Mouse (Mus musculus) kidney, adult 18-20 months (tissue): Measurements from ENCODE around the gene Kif3c.
A peak's percentile ranks its signal among the peaks of the same experiment; 100 is the strongest.

ENCODE experiments used
- DNase-seq: peaks from one replicate; pipeline ENCODE4 v3.0.0; 2021

Kif3c gene

DNA sequence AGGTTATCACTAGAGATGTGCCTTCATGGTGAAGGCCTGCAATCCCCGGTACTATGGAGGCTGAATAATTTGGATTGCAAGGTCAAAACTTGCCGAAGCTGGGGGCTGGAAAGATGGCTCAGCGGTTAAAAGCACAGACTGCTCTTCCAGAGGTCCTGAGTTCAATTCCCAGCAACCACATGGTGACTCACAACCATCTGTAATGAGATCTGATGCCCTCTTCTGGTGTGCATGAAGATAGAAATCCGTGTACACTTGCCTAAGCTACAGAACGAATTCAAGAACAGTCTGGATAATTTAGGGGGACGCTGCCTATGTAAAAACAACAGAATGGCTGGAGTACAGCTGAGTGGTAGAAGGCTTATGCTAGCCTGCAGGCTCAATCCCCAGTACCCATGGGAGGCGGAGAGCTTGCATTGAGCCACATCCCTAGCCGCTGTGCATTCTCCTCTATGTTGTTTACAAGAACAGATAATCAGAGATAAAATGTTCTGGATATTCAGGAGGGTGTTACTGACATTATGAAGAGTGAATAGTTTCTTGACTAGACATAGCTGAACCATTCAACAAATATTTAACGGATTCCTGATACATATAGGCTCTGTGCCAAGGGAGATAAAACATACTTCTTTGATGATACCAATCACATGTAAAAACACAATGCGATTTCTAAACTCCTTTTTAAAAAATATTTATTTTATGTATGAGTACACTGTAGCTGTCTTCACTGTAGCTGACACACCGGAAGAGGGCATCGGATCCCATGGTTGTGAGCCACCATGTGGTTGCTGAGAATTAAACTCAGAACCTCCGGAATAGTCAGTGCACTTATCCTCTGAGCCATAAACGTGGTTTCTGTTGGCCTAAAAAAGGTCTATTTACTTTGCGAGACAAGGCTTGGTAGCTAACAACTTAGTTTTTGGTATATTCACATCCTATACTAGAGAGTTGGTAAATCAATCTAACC lies 60.7 kb downstream of the Kif3c start:
- DNase-seq: no peak

DNA sequence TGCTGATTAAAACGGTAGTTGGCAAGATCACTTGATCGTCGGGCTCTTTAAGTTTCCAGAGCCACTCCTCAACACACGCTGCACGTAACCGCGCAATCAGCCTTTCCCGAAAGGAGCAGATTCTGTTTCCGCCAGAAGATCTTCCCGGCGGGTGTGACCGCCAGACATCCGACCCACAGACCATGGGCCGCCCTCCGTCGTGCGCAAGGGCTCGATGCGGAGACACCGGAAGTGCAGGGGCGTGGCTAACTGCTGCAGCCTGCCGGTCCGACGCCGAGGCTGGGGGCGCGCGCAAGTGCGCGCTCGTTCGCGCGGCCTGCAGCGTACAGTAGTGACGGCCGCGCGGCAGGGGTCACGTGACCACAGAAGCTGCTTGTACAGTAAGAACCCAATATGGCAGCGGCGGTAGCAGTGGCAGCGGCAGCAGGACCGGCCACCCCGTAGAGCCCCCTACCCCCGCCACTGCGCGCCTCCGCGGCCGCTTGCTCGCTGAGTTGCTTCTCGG lies 61.6 kb downstream of the Kif3c start, which contains the start of gene Asxl2:
Gene Asxl2, plus strand, starts transcription at position 328 of the 505 bp plus-strand sequence.
- DNase-seq: peak; percentile 99

DNA sequence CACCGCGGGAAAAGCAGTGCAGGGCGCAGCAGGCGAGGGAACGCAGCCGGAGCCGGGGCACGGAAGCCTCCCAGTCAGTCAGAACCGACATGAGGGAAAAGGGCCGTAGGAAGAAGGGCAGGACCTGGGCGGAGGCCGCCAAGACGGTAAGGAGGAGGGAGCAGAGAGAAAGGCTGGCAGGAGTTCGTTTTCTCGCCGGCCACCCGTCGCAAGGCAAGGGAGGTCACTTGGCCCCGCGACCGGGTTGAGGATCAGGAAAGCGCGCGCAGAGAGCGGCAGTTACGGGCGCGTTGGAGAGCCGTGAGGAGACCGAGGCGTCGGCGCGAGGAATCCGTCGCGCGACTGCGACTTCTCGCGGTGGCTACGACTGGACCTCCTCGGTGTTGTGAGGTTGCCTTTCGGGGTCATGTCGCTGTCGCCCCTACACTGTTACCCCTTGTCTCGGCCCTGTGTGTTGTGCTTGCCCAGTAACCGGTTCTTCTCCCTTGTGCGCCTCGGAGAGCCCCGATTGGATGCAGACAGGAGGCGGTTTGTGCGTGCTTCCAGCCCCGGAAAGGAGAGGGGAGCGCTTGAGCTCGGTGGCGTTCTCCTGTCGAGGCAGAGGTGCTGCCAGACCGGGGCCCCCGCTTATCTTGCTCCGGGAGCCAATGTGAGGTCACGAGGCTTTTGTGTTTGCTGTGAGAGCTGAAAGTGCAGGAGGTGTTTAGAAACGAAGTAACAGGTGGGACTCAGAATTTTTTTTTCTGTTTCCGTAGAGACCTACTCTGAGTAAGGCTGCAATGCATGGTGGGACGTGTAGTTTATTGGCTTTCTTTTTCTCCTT lies 62.3 kb downstream of the Kif3c start:
- peak; percentile 84 for DNase-seq

DNA sequence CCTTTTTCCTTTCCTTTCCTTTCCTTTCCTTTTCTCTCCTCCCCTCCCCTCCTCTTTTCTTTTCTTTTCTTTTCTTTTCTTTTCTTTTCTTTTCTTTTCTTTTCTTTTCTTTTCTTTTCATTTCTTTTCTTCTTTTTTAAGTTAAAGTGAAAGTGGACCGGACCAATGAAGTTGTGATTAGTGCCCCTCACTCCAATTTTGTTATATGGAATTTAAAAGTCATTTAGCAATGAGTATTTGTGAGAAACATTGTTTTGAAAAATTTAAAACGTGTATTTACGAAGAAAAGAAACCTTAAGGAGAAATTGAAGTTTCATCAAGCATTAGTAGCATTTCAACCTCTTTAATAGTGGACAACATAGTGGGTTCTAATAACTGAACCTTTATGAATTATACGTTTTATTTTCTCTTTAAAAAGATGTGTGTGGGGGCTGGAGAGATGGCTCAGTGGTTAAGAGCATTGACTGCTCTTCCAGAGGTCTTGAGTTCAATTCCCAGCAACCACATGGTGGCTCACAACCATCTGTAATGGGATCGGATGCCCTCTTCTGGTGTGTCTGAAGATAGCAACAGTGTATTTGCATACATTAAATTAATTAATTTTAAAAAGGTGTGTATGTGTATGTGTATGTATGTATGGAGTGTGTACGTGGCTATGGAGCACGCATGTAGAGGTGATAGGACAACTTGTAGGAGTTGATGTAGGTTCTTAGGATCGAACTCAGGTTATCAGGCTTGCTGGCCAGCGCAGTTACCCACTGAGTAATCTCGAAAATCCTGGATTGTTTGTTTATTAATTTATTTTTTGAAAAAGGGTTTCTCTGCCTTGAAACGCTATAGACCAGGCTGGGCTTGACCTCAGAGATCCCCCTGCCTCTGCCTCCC lies 63.2 kb downstream of the Kif3c start:
- DNase-seq: no peak

DNA sequence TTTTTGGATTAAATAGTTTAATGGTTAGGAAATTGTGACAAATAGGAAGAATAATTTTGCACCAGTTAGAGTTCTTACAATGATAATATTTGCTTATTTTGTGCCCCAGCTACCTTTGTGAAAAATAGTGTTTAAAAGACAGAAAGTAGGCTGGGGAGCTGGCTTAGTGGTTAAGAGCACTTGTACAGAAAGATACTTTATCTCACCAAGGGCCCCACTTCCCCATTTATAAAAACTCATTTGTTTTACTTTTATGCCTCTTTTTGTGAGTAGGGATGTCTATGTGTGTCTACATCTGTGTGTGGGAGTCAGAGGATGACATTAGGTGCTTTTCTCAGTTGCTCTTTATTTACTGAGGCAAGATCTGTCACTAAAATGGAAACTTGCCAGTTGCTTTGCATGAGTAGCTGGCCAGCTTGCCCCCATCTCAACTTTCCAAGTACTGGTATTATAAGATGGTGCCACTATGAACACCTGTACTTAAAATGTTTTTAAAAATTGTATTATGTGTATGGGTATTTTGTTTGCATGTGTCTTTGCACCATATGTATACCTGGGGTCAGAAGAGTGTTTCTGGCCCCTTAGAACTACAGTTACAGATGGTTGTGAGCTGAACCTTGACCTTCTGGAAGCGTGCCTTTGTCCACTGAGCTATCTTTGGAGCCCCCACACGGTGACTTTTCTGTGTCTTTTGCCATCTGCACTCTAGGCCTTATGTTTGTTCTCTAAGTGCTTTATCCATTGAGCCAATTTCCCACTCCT lies 64.9 kb downstream of the Kif3c start:
- DNase-seq: peak; percentile 29

DNA sequence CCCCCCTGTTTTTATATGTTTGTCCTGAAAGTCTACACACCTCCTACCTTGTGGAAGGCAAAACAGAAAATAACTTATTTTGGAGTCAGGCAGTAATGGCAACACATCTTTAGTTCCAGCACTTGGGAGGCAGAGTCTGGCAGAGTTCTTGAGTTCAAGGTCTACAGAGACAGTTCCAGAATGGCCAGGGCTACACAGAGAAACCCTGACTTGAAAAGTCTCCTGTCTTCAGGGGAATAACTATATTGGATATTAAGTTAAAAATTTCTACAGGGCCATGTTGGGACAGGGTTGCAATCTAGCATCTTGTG lies 65.5 kb downstream of the Kif3c start:
- no peak for DNase-seq

DNA sequence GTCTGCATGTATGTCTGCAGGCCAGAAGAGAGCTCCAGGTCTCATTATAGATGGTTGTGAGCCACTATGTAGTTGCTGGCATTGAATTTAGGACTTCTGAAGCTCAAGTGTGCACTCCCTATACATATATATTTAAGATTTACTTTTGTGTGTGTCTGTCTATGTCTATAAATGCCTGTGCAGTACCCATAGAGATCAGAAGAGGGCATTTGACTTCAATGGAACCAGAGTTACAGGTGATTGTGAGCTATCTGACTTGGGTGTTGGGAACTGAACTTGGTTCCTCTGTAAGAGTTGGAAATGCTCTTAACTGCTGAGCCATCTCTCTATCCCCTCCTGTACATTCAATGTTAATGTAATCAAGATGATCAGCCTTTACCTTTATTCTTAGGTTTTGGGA lies 66.1 kb downstream of the Kif3c start:
- DNase-seq: no peak

DNA sequence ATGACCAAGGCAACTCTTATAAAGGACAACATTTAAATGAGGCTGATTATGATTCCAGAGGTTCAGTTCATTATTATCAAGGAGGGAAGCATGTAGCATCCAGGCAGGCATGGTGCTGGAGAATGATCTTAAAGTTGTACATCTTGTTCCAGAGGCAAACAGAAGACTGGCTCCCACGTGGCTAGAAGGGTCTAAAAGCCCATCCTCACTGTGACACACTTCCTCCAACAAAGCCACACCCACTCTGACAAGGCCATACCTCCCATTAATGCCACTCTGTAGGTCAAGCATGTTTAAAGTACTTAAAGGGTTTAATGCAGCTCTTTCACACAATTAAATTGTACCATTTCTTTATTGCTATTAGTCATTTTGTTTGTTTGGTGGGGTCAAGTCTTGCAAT lies 68.8 kb downstream of the Kif3c start:
- no peak for DNase-seq

DNA sequence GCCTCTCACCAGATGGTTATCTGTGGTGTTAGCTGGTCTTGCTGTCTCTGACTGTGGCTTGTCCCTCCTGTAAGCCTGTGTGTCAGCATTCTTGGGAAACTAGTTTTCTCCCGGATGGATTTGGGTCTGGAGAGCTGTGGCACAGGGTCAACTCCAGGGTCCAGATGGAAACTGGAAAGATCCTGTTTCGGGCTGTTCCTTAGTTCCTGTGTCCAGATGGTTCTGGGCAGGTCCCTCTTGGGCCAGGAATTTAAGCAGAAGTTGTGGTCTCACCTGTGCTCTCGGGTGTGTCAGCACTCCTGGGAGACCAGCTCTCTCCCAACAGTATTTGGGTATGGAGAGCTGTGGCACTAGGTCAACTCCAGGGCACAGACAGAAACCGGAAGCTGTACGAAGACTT lies 71.5 kb downstream of the Kif3c start:
- no peak for DNase-seq

DNA sequence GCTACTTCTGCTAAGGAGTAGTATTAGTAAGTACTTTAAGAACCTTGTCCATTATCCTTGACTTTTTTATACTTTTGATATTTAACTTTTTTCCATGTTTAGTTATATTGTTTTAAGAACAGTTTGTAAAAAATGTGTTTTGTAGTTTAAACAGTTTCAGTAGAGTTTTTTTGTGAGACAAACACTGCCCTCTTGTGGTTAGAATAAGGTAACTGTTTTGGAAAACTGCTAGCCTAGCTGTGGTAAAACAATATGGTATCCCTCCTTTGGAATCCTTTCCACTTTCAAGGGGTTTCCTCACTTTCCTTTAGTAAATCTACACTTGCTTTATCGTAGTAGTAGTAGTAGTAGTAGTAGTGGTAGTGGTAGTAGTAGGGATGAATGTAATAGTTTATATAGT lies 72.9 kb downstream of the Kif3c start:
- DNase-seq: no peak

DNA sequence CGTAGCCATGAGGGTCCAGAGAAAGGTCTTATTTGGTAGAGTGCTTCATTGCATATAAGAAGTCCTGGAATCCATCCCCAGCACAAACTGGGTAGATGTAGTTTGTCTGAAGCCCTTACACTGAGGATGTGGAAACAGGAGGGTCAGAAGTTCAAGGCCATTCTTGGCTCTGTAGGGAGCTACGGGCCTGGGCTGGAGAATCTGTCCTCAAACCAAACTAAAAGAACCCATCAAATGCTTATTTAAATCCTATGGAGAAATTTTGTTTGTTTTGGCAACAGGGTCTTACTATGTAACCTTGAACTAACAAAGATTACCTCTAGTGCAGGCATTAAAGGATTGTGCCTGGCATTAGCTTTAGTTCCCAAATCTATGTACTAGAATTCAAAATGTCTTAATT lies 76.0 kb downstream of the Kif3c start:
- DNase-seq: no peak

DNA sequence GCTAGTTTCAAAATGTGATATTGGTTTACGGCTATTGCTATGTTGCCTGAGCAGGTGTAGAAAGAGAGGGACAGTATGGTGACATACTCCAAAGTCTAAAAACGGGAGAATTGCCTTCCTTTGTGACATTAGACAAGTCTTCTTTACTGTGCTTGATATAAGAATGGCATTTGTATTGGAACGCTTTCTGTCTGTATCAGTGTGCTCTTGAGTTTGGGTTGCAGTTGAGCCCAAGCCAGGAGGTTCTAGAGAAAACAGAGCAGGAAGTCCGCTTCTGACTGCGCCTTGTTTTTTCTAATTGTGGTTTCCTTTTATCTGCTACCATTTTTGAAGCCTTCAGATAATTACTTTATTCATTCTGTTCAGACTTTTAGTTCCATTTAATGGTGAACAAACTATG lies 76.4 kb downstream of the Kif3c start:
- DNase-seq: no peak

DNA sequence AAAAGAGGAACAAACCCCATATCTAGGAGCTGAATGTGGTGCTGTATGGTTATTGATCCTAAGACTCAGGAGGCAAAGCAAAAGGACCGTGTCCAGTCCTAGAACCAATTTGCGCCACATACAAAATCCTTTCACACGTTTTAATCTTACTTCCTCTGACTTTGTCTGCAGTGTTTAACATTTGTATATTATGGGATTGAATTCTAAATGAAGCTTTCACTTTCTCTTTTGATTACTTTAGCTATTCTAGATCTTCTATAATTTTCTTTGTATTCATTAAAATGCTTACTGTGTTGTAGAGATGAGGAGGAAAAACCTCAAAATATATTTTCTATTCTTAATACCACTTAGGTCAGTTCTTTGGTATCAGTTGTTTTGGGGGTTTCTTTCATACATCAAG lies 88.6 kb downstream of the Kif3c start:
- no peak for DNase-seq
